Mouse (Mus musculus) urinary bladder, postnatal 36 days (tissue): ENCODE results near the gene Nsmce4a.
"Not testable (repeated sequence)": the region's sequence is repeated elsewhere in the genome, so short reads cannot be mapped to it uniquely, and the experiment has no call there.

ENCODE experiments used
- DNase-seq, 2 experiments: peaks; one replicate each; pipeline ENCODE4 v3.0.0; 2022; ENCODE audit warnings: low spot score in 2 of 2, mixed read lengths in 1 of 2

The Nsmce4a gene

GRCm38 (mm10) chr7:130572821-130573220, at the start of gene Nsmce4a:
Gene Nsmce4a, minus strand, starts transcription at chr7:130573118.
- no peak for DNase-seq

- no peak for DNase-seq
Observed at GRCm38 (mm10) chr7:130622359-130622758, 49.4 kb upstream of the Nsmce4a start.

DNA sequence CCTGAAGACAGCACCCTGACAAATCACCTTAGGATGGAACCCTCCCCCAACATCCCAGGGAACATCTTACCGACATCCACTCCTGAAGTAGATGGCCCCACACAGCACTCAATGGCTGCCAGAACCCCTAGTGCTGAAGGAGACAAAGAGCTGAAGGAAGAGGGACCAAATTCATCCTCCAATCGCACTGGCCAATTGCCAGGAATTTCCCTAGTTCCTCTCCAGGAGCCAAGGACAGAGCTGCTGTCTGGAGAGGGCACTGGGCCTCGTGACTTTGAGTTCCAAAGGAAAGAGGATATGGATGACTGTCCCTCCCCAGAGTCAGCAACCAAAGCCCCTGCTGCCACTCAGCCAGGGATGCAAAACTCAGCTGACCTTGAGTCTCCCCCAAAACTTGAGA, 49.0 kb upstream of the Nsmce4a start:
- no peak for DNase-seq

- DNase-seq: no peak
Observed at GRCm38 (mm10) chr7:130621068-130621467, 48.1 kb upstream of the Nsmce4a start.

- no peak for DNase-seq
Observed at GRCm38 (mm10) chr7:130617591-130617990, 44.7 kb upstream of the Nsmce4a start.

DNA sequence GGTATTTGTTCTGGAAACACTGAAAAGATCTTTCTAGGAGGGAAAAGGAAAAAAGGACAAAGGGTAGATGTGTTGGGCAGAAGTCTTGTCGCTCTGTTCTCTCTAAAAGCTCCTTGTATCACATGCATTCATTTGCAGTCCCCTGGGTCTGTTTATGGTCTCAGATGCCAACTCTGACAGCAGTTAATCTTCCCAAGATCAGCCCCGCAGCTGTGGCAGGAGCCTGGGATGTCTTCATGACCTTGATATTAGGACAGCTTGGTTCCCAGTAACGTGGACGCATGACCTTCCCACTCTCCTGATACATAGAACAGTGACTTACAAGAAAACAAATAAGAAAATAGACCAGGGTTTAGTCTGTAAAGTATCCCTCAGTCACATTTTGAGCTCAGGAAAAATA, 41.1 kb upstream of the Nsmce4a start:
- no peak for DNase-seq

DNA sequence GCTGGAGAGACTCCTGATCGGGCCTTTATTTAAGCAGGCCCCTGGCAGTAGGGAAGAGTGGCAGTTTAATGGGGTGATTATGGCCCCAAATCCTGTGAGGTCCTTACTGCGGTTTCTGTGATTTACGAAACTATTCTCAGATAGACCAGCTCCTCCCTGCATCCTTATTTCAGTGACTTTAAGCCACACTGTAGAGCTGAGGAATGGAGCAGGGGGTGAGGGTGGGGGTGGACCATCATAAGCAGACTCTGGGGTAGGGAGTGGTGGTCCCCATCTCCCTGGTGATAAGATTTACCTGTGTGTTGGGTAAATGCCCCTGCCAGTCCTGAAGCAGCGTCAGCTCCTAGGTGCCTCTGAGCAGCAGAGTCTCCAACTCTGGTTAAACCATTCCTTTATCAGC, 34.0 kb upstream of the Nsmce4a start:
- DNase-seq: no peak

DNA sequence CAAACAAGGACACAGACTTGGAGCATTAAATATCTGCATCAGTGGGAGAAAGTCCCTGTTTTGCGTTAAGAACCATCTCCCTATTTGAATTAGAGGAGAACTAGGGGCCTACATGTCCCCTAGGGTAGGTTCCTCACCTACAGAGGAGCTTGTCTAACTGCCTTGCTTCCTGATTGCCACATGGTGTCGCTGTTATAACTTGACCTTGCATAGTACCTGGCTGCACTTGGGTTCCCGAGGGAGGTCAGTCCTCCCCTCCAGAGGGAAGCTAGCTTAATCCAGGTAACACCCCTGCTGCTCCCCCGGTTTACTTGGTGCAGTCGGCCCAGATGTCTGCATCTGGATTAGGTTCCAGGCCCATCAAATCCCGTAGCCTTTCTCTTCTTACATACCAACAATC, 32.2 kb upstream of the Nsmce4a start:
- no peak for DNase-seq

- no peak for DNase-seq
Observed at GRCm38 (mm10) chr7:130604390-130604789, 31.5 kb upstream of the Nsmce4a start.

- DNase-seq: no peak
Observed at GRCm38 (mm10) chr7:130603556-130603955, 30.6 kb upstream of the Nsmce4a start.

DNA sequence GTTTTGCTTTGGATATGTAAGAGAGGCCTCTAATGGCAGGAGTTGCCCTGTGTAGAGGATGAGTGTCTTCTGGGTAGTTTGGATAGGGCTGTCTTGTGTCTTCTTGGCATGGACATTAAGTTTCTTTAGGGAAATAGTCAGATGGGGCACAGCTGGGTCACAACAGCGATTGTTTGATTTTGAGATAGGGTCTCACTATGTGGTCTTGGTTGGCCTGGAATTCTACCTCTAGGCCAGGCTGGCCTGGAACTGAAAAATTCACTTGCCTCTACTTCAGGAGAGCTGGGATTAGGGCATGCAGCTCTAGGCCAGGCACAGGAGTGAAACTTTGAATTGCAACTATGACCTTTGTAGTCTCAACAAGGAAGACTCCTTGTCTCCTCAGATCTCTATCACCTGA, 29.9 kb upstream of the Nsmce4a start:
- DNase-seq: no peak

DNA sequence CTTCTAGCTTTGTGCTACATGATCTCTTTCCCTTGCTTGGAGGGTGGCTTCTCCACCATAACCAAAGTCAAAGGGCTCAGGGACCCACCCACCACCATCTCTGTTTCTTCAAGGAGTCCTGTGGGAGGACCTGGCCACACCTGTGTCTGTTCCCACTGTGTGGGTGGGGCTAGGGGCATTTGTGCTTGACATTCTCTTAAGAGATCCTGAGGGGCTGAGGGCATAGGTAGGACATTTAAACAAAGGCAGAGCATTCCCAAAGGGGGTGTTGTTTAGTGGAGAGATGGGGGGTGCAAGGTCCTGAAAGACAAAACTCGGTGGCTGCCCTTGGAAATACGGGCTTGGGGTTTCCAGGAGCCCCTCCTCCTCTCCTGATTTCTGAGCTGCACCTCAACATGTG, 27.6 kb upstream of the Nsmce4a start:
- no peak for DNase-seq

DNA sequence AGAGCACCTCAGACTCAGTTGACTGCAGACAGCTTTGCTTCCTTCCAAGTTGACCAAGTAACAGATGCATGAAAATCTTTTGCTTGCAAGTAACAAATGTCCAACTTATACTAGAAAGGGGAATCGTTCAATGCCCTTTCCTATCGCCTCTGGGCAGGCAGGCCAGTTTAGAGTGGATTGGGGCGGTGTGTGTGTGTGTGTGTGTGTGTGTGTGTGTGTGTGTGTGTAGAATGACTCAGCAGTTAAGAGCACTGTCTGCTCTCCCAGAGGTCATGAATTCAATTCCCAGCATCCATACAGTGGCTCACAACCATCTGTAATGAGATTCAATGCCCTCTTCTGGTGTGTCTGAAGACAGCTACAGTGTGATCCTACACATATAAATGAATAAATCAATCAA, 27.2 kb upstream of the Nsmce4a start:
- no peak for DNase-seq

DNA sequence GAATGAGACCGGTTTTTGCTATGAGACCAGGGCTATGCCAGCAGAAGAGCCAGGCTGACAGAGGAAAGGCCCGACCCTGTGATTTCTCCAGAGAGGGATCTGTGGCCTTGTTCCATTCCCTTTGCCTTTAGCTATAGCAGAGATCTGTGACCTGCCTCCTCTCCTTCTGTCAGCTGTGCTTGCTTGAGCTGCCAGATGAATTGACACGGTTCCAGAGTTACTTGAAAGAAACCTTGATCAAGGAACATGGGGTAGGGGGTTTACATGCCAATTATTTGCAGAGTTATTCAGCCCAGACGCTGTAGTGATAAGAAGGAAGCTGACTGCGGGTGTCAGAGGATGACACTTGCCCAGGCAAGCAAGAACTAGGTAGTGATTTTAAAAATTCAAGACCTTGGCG, 24.6 kb upstream of the Nsmce4a start:
- DNase-seq: no peak

- not testable (repeated sequence) for DNase-seq
Observed at GRCm38 (mm10) chr7:130596079-130596855, 23.3 kb upstream of the Nsmce4a start.

DNA sequence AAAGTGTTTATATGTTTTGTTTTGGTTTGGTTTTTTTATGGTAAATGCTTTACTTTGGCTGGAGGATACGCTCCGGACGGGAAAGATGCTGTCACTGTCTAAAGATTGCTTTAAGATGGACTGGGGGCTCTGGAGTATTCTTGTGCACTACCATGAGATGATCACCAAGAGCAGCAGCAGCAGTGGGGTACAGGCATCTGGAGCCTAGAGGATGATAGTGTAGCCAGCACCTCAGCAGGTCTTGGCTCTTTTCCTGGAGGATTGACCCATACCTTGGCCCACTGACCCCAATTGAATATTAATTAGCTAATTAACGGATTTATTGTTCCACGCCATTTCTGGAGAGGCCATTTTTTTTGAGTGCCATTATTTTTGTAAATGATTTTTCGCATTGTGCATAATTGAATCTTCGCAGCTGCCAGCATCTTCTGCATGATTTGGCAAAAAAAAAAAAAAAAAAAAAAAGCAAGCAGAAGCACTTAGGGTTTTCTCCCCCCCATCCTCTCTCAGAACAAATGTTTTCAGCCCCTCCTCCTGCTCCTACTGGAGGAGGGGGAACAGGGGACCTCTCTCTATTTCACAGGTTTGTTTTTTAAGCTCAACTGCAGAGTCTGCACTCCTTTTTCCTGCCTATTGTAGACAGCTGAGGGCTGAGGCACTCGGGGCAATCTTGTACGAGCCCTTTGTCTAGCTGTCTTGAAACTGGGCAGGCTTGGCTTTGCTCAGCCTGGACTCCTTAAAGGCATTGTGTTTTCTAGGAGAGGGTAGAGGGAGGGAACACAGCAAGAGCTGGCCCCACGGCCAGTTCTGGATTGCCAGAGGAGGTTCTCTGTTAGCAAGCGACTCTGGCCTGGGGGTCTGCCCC, 20.7 kb upstream of the Nsmce4a start:
- not testable (repeated sequence) for DNase-seq

GRCm38 (mm10) chr7:130592975-130593374, 20.1 kb upstream of the Nsmce4a start:
- not testable (repeated sequence) for DNase-seq

GRCm38 (mm10) chr7:130590845-130591437, 18.0 kb upstream of the Nsmce4a start:
- DNase-seq: no peak

GRCm38 (mm10) chr7:130590081-130590828, 17.3 kb upstream of the Nsmce4a start:
- no peak for DNase-seq

- DNase-seq: no peak
Observed at GRCm38 (mm10) chr7:130586521-130587072, 13.7 kb upstream of the Nsmce4a start.

DNA sequence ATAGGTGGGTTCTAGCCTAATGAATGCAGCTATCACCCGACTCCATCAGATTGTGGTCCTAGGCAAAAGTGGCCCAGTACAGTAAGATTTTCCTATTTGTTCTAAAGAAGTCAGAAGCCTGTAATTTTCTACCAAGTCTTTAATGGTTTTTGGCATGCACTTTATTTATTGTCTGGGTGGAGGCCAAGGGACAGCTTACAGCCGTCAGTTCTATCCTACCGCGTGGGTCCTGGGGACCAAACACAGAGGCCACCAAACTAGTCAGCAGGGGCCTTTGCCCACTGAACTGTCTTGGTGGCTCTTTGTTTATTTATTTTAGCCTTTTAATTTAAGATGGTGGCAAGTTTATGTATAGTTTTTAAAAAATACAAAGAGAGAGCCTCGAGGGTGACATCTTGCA, 5.7 kb upstream of the Nsmce4a start:
- DNase-seq: no peak
